Mouse (Mus musculus) MEL (cell line): ENCODE data around the gene Uso1. TPM values are rescaled to one million over a fixed set of nuclear protein-coding genes. Genes with fewer than 3 reads are reported as not detected.

Experiments used
- DNase-seq: peaks from one replicate; pipeline ENCODE4 v3.0.0; 2011; ENCODE audit warnings: low read depth, low spot score
- H3K27ac ChIP-seq: 2 replicates; pipeline ENCODE4 v1.5.1; 2012; ENCODE audit warnings: low read depth, mild to moderate bottlenecking, control low read depth, low read length, moderate library complexity; ENCODE audit not compliant: control insufficient read depth
- H3K27me3 ChIP-seq, 2 experiments: fragments of 150-350 bp in 1 of 2; sonication (generic) in 1 of 2; 2 replicates each; pipeline ENCODE4 v1.6.1; 2012; ENCODE audit warnings: low read length in 2 of 2, mild to moderate bottlenecking in 2 of 2, improper control_type of control experiment in 1 of 2, moderate library complexity in 1 of 2; ENCODE audit not compliant: insufficient read depth in 2 of 2, control insufficient read depth in 1 of 2
- H3K36me3 ChIP-seq, 2 experiments: 2 replicates each; pipeline ENCODE4 v1.6.1; 2012 to 2014; ENCODE audit warnings: low read length in 2 of 2, improper control_type of control experiment in 1 of 2, inconsistent platforms in 1 of 2, mild to moderate bottlenecking in 1 of 2; ENCODE audit not compliant: insufficient read depth in 2 of 2, control insufficient read depth in 1 of 2
- H3K4me1 ChIP-seq, 2 experiments: fragments of 150-350 bp in 1 of 2; sonication (generic) in 1 of 2; 2 replicates each; pipeline ENCODE4 v1.6.1; 2012; ENCODE audit warnings: low read length in 2 of 2, improper control_type of control experiment in 1 of 2, mild to moderate bottlenecking in 1 of 2; ENCODE audit not compliant: insufficient read depth in 2 of 2, control insufficient read depth in 1 of 2
- H3K4me3 ChIP-seq, 2 experiments: fragments of 150-350 bp in 1 of 2; sonication (generic) in 1 of 2; 2 replicates each; pipeline ENCODE4 v1.5.1; 2012; ENCODE audit warnings: low read depth in 2 of 2, low read length in 2 of 2, mild to moderate bottlenecking in 2 of 2, moderate library complexity in 2 of 2, control low read depth in 1 of 2, improper control_type of control experiment in 1 of 2; ENCODE audit not compliant: control insufficient read depth in 1 of 2, insufficient read depth in 1 of 2
- H3K79me2 ChIP-seq: 2 replicates; pipeline ENCODE4 v1.6.1; 2012; ENCODE audit warnings: mild to moderate bottlenecking, low read length, moderate library complexity; ENCODE audit not compliant: control insufficient read depth, poor library complexity, insufficient read depth
- H3K9ac ChIP-seq: 2 replicates; pipeline ENCODE4 v1.6.1; 2012; ENCODE audit warnings: low read depth, mild to moderate bottlenecking, control low read depth, low read length, moderate library complexity; ENCODE audit not compliant: control insufficient read depth, poor library complexity, severe bottlenecking
- H3K9me3 ChIP-seq: fragments of 150-350 bp; sonication (generic); replicated peaks from 2 replicates; pipeline ENCODE4 v1.6.1; 2012; ENCODE audit warnings: mild to moderate bottlenecking, low read length, improper control_type of control experiment, moderate library complexity; ENCODE audit not compliant: insufficient read depth
- CHD2 ChIP-seq: IDR thresholded peaks from 2 replicates; pipeline ENCODE4 v1.6.1; 2011; ENCODE audit warnings: low read length, improper control_type of control experiment
- E2F4 ChIP-seq: IDR thresholded peaks from 2 replicates; pipeline ENCODE4 v1.6.1; 2011; ENCODE audit warnings: low read depth, low read length, improper control_type of control experiment, borderline replicate concordance
- ELF1 ChIP-seq: IDR thresholded peaks from 2 replicates; pipeline ENCODE4 v1.6.1; 2014; ENCODE audit warnings: low read depth, mild to moderate bottlenecking, inconsistent platforms, low read length, improper control_type of control experiment, moderate library complexity
- EP300 ChIP-seq, 2 experiments: IDR thresholded peaks; 2 replicates each; pipeline ENCODE4 v1.6.1; 2011; ENCODE audit warnings: improper control_type of control experiment in 2 of 2, low read length in 2 of 2, low read depth in 1 of 2, mild to moderate bottlenecking in 1 of 2
- ETS1 ChIP-seq: IDR thresholded peaks from 2 replicates; pipeline ENCODE4 v1.6.1; 2012; ENCODE audit warnings: low read depth, mild to moderate bottlenecking, inconsistent platforms, low read length, improper control_type of control experiment, moderate library complexity
- GABPA ChIP-seq: IDR thresholded peaks from 2 replicates; pipeline ENCODE4 v1.6.1; 2012; ENCODE audit warnings: low read depth, mild to moderate bottlenecking, inconsistent platforms, low read length, improper control_type of control experiment, moderate library complexity
- GATA1 ChIP-seq: IDR thresholded peaks from 2 replicates; pipeline ENCODE4 v1.6.1; 2011; ENCODE audit warnings: low read depth, low read length, improper control_type of control experiment
- JUND ChIP-seq: IDR thresholded peaks from 2 replicates; pipeline ENCODE4 v1.6.1; 2011; ENCODE audit warnings: low read depth, mild to moderate bottlenecking, improper control_type of control experiment, low read length
- KAT2A ChIP-seq: conservative IDR thresholded peaks from 2 replicates; pipeline ENCODE4 v1.6.1; 2012; ENCODE audit warnings: low read depth, low read length, improper control_type of control experiment, inconsistent platforms
- MAFK ChIP-seq: IDR thresholded peaks from 2 replicates; pipeline ENCODE4 v1.6.1; 2011; ENCODE audit warnings: low read depth, mild to moderate bottlenecking, low read length, improper control_type of control experiment, borderline replicate concordance
- MAZ ChIP-seq: IDR thresholded peaks from 2 replicates; pipeline ENCODE4 v1.6.1; 2012; ENCODE audit warnings: low read depth, mild to moderate bottlenecking, inconsistent platforms, low read length, improper control_type of control experiment
- MEF2A ChIP-seq: IDR thresholded peaks from 2 replicates; pipeline ENCODE4 v1.6.1; 2014; ENCODE audit warnings: low read depth, mild to moderate bottlenecking, inconsistent platforms, low read length, improper control_type of control experiment; ENCODE audit not compliant: poor library complexity, insufficient replicate concordance, severe bottlenecking; ENCODE audit errors: extremely low read depth
- MXI1 ChIP-seq: IDR thresholded peaks from 2 replicates; pipeline ENCODE4 v1.6.1; 2011; ENCODE audit warnings: mild to moderate bottlenecking, low read depth, low read length, improper control_type of control experiment
- MYC ChIP-seq: IDR thresholded peaks from 2 replicates; pipeline ENCODE4 v1.6.1; 2011; ENCODE audit warnings: low read depth, mild to moderate bottlenecking, low read length, improper control_type of control experiment, moderate library complexity
- NELFE ChIP-seq: IDR thresholded peaks from 2 replicates; pipeline ENCODE4 v1.6.1; 2011; ENCODE audit warnings: low read depth, low read length, improper control_type of control experiment
- NRF1 ChIP-seq: IDR thresholded peaks from 2 replicates; pipeline ENCODE4 v1.6.1; 2014; ENCODE audit warnings: low read depth, mild to moderate bottlenecking, inconsistent platforms, low read length, improper control_type of control experiment, moderate library complexity; ENCODE audit not compliant: poor library complexity, insufficient read depth, severe bottlenecking
- POLR2AphosphoS2 ChIP-seq: IDR thresholded peaks from 2 replicates; pipeline ENCODE4 v1.6.1; 2011; ENCODE audit warnings: low read length, improper control_type of control experiment
- RAD21 ChIP-seq: IDR thresholded peaks from 2 replicates; pipeline ENCODE4 v1.6.1; 2011; ENCODE audit warnings: mild to moderate bottlenecking, low read depth, low read length, improper control_type of control experiment
- RCOR1 ChIP-seq: IDR thresholded peaks from 2 replicates; pipeline ENCODE4 v1.6.1; 2012; ENCODE audit warnings: low read depth, mild to moderate bottlenecking, inconsistent platforms, low read length, improper control_type of control experiment
- SIN3A ChIP-seq: IDR thresholded peaks from 2 replicates; pipeline ENCODE4 v1.6.1; 2012; ENCODE audit warnings: low read length, improper control_type of control experiment, inconsistent platforms
- SMC3 ChIP-seq: IDR thresholded peaks from 2 replicates; pipeline ENCODE4 v1.6.1; 2011; ENCODE audit warnings: low read depth, low read length, improper control_type of control experiment
- TAL1 ChIP-seq: IDR thresholded peaks from 2 replicates; pipeline ENCODE4 v1.6.1; 2012; ENCODE audit warnings: mild to moderate bottlenecking, inconsistent platforms, low read length, moderate library complexity, mixed read lengths
- TBP ChIP-seq: IDR thresholded peaks from 2 replicates; pipeline ENCODE4 v1.8.0; 2011; ENCODE audit warnings: low read depth, low read length, improper control_type of control experiment
- TCF12 ChIP-seq: IDR thresholded peaks from 2 replicates; pipeline ENCODE4 v1.6.1; 2014; ENCODE audit warnings: low read depth, mild to moderate bottlenecking, inconsistent platforms, low read length, improper control_type of control experiment, moderate library complexity
- UBTF ChIP-seq: IDR thresholded peaks from 2 replicates; pipeline ENCODE4 v1.6.1; 2012; ENCODE audit warnings: low read depth, mild to moderate bottlenecking, inconsistent platforms, low read length, improper control_type of control experiment, moderate library complexity, borderline replicate concordance; ENCODE audit not compliant: insufficient read depth
- USF1 ChIP-seq: IDR thresholded peaks from 2 replicates; pipeline ENCODE4 v1.6.1; 2014; ENCODE audit warnings: low read depth, mild to moderate bottlenecking, inconsistent platforms, low read length, improper control_type of control experiment, moderate library complexity
- ZC3H11A ChIP-seq: IDR thresholded peaks from 2 replicates; pipeline ENCODE4 v1.6.1; 2012; ENCODE audit warnings: low read depth, mild to moderate bottlenecking, inconsistent platforms, low read length, improper control_type of control experiment
- ZMIZ1 ChIP-seq: IDR thresholded peaks from 2 replicates; pipeline ENCODE4 v1.6.1; 2012; ENCODE audit warnings: low read depth, mild to moderate bottlenecking, inconsistent platforms, low read length, improper control_type of control experiment, moderate library complexity
- ZNF384 ChIP-seq: IDR thresholded peaks from 2 replicates; pipeline ENCODE4 v1.6.1; 2012; ENCODE audit warnings: low read depth, mild to moderate bottlenecking, inconsistent platforms, low read length, improper control_type of control experiment
- polyA plus RNA-seq, 2 experiments: library from polyadenylated mRNA; stranded (reverse) in 1 of 2; unstranded in 1 of 2; fragments of >175 nt in 1 of 2; fragments of >200 nt in 1 of 2; gene quantifications; 2 replicates each; pipeline versions ENCODE4 v1.2.1 to v1.2.4; 2012; ENCODE audit warnings: low replicate concordance in 2 of 2, low read depth in 1 of 2; ENCODE audit not compliant: insufficient read length in 2 of 2, insufficient read depth in 1 of 2, missing spikeins in 1 of 2
- total RNA-seq: library from RNA; depleted of rRNA; stranded (reverse); fragments of 300-350 nt; gene quantifications from 2 replicates; pipeline ENCODE4 v1.2.3, GENCODE M21; 2012

Uso1 gene
- total and polyA plus RNA-seq, 3 experiments: 22.1 to 69.1 (median 62.0) TPM

GRCm38 (mm10) chr5:92143665-92144064 lies 5.9 kb downstream of the Uso1 start:
- H3K27me3 ChIP-seq: no peaks in the 10 kb centered on the region
- peaks cover 63% of the 10 kb centered on the region for H3K79me2 ChIP-seq
- H3K27ac ChIP-seq: no peak overlapping the region
- H3K9ac ChIP-seq: no peak overlapping the region
- H3K4me1 ChIP-seq: peaks cover 13 to 20% of the 10 kb centered on the region in 2 experiments
- H3K4me3 ChIP-seq: no peak overlapping the region
- H3K36me3 ChIP-seq: peaks cover 2 to 35% of the 10 kb centered on the region in 2 experiments
- no peaks in the 10 kb centered on the region for H3K9me3 ChIP-seq
- TF ChIP-seq ZC3H11A (no peak), NRF1 (no peak)
- no peak for DNase-seq

GRCm38 (mm10) chr5:92144954-92145708 lies 7.4 kb downstream of the Uso1 start:
- DNase-seq: peak; percentile 50
- peaks cover 19 to 21% of the 10 kb centered on the region in 2 experiments for H3K4me1 ChIP-seq
- peaks cover 2 to 39% of the 10 kb centered on the region in 2 experiments for H3K36me3 ChIP-seq
- no peak overlapping the region for H3K9ac ChIP-seq
- H3K27ac ChIP-seq: peak overlapping the region; percentile 29; the same call in 1 of the 2 replicates
- H3K4me3 ChIP-seq: no peak overlapping the region
- H3K9me3 ChIP-seq: no peaks in the 10 kb centered on the region
- no peaks in the 10 kb centered on the region for H3K27me3 ChIP-seq
- peaks cover 57% of the 10 kb centered on the region for H3K79me2 ChIP-seq
- TF ChIP-seq NELFE: no peak
- TF ChIP-seq TCF12: no peak
- no peak for TF ChIP-seq E2F4
- no peak for TF ChIP-seq CHD2
- TF ChIP-seq MAZ: 0 out of 2 replicates have a peak, but pooled peaks have one; percentile 43
- TF ChIP-seq GATA1: peak; percentile 74; the same call in 1 of the 2 replicates
- TF ChIP-seq RCOR1: peak; percentile 35; the same call in 1 of the 2 replicates
- peak; percentile 69 for TF ChIP-seq SIN3A
- no peak for TF ChIP-seq ZNF384
- TF ChIP-seq SMC3: no peak
- peak; percentile 64 to 65 for TF ChIP-seq EP300 (IDR thresholded peaks at IDR 0.05; ENCODE audit: low read depth in 1 of 2, low read length in 2 of 2)
- 0 out of 2 replicates have a peak, but pooled peaks have one; percentile 50 for TF ChIP-seq MXI1
- peak; percentile 85 for TF ChIP-seq ETS1
- peak; percentile 55; the same call in 1 of the 2 replicates for TF ChIP-seq MEF2A
- no peak for TF ChIP-seq GABPA
- no peak for TF ChIP-seq NRF1
- TF ChIP-seq POLR2AphosphoS2: no peak
- no peak for TF ChIP-seq JUND
- no peak for TF ChIP-seq TAL1
- no peak for TF ChIP-seq ELF1
- no peak for TF ChIP-seq RAD21
- 0 out of 2 replicates have a peak, but pooled peaks have one; percentile 44 for TF ChIP-seq MYC
- TF ChIP-seq ZMIZ1: no peak
- TF ChIP-seq UBTF: no peak
- TF ChIP-seq TBP: 0 out of 2 replicates have a peak, but pooled peaks have one; percentile 17
- peak; percentile 26; the same call in 1 of the 2 replicates for TF ChIP-seq MAFK
- no peak for TF ChIP-seq USF1
- no peak for TF ChIP-seq KAT2A
